Mouse (Mus musculus): ENCODE data around the gene Tmem53. TPM values are rescaled to one million over a fixed set of nuclear protein-coding genes. Genes with fewer than 3 reads are reported as not detected.
A peak's percentile ranks its signal among the peaks of the same experiment; 100 is the strongest.
"Not testable (repeated sequence)": the region's sequence is repeated elsewhere in the genome, so short reads cannot be mapped to it uniquely, and the experiment has no call there.

The Tmem53 gene
- total RNA-seq, 1 experiment = 3.4 TPM

GRCm38 (mm10) chr4:117254672-117255071, 2.9 kb downstream of the Tmem53 start:
- Histone ChIP-seq H3K36me3 (ENCODE audit: control insufficient read depth, insufficient read depth, low read length, poor library complexity, severe bottlenecking) (no peaks in the 10 kb centered on the region), H3K27ac (ENCODE audit: insufficient read depth, low read depth, low read length, poor library complexity, severe bottlenecking) (no peak overlapping the region), H3K9me3 (ENCODE audit: control insufficient read depth, insufficient read depth, low read depth, low read length) (no peaks in the 10 kb centered on the region), H3K4me1 (ENCODE audit: control insufficient read depth in 2 of 2, insufficient read depth in 2 of 2, low read length in 2 of 2, poor library complexity in 1 of 2) (peaks cover 3% of the 10 kb centered on the region in 2 experiments; a peak in 3 of 4 replicates), H3K4me3 (ENCODE audit: insufficient read depth in 1 of 2, low read depth in 1 of 2, low read length in 2 of 2, poor library complexity in 1 of 2, severe bottlenecking in 1 of 2) (no peak overlapping the region), H3K9ac (ENCODE audit: insufficient read depth, low read depth, low read length, poor library complexity, severe bottlenecking) (no peak overlapping the region)
- DNase-seq (ENCODE audit: low read depth, low spot score) = no peak
- TF ChIP-seq MAFK (IDR thresholded peaks at IDR 0.05; ENCODE audit: insufficient read depth, low read depth, low read length) (no peak), HCFC1 (IDR thresholded peaks at IDR 0.05; ENCODE audit: borderline replicate concordance, insufficient read depth, low read length) (no peak), ZNF384 (IDR thresholded peaks at IDR 0.05; ENCODE audit: low read depth, low read length) (no peak), CHD2 (IDR thresholded peaks at IDR 0.05; ENCODE audit: low read depth, low read length) (no peak), ZC3H11A (IDR thresholded peaks at IDR 0.05; ENCODE audit: borderline replicate concordance, low read depth, low read length) (no peak)
- in situ Hi-C loops (cut with MboI; ENCODE audit: low sequenced_read_pairs in 2 of 2, unreplicated experiment in 2 of 2) = no loop called here

- in situ Hi-C loops (cut with MboI; ENCODE audit: low sequenced_read_pairs in 2 of 2, unreplicated experiment in 2 of 2); H3K36me3 ChIP-seq (ENCODE audit: control insufficient read depth, insufficient read depth, low read length, poor library complexity, severe bottlenecking); H3K9ac ChIP-seq (ENCODE audit: insufficient read depth, low read depth, low read length, poor library complexity, severe bottlenecking); H3K4me3 ChIP-seq (ENCODE audit: insufficient read depth in 1 of 2, low read depth in 1 of 2, low read length in 2 of 2, poor library complexity in 1 of 2, severe bottlenecking in 1 of 2); H3K4me1 ChIP-seq (ENCODE audit: control insufficient read depth in 2 of 2, insufficient read depth in 2 of 2, low read length in 2 of 2, poor library complexity in 1 of 2); H3K27ac ChIP-seq (ENCODE audit: insufficient read depth, low read depth, low read length, poor library complexity, severe bottlenecking); H3K9me3 ChIP-seq (ENCODE audit: control insufficient read depth, insufficient read depth, low read depth, low read length); DNase-seq (ENCODE audit: low read depth, low spot score): not testable (repeated sequence)
- 0 out of 2 replicates have a peak, but pooled peaks have one; percentile 7 for TF ChIP-seq ZC3H11A (IDR thresholded peaks at IDR 0.05; ENCODE audit: borderline replicate concordance, low read depth, low read length)
These were observed 8.2 kb downstream of the Tmem53 start for GRCm38 (mm10) chr4:117259909-117260308.

- no peak overlapping the region for H3K9ac ChIP-seq (ENCODE audit: insufficient read depth, low read depth, low read length, poor library complexity, severe bottlenecking)
- no peaks in the 10 kb centered on the region for H3K36me3 ChIP-seq (ENCODE audit: control insufficient read depth, insufficient read depth, low read length, poor library complexity, severe bottlenecking)
- in situ Hi-C loops (cut with MboI; ENCODE audit: low sequenced_read_pairs in 2 of 2, unreplicated experiment in 2 of 2) = no loop called here
- DNase-seq (ENCODE audit: low read depth, low spot score) = no peak
- TF ChIP-seq ZNF384 (IDR thresholded peaks at IDR 0.05; ENCODE audit: low read depth, low read length) = 0 out of 2 replicates have a peak, but pooled peaks have one; percentile 10
- TF ChIP-seq MAFK (IDR thresholded peaks at IDR 0.05; ENCODE audit: insufficient read depth, low read depth, low read length) = no peak
- no peak for TF ChIP-seq HCFC1 (IDR thresholded peaks at IDR 0.05; ENCODE audit: borderline replicate concordance, insufficient read depth, low read length)
- TF ChIP-seq CHD2 (IDR thresholded peaks at IDR 0.05; ENCODE audit: low read depth, low read length) = no peak
- TF ChIP-seq ZC3H11A (IDR thresholded peaks at IDR 0.05; ENCODE audit: borderline replicate concordance, low read depth, low read length) = no peak
- no peak overlapping the region for H3K4me3 ChIP-seq (ENCODE audit: insufficient read depth in 1 of 2, low read depth in 1 of 2, low read length in 2 of 2, poor library complexity in 1 of 2, severe bottlenecking in 1 of 2)
- peaks cover 0 to 6% of the 10 kb centered on the region in 2 experiments; a peak in 1 of 4 replicates for H3K4me1 ChIP-seq (ENCODE audit: control insufficient read depth in 2 of 2, insufficient read depth in 2 of 2, low read length in 2 of 2, poor library complexity in 1 of 2)
- H3K9me3 ChIP-seq (ENCODE audit: control insufficient read depth, insufficient read depth, low read depth, low read length) = no peaks in the 10 kb centered on the region
- H3K27ac ChIP-seq (ENCODE audit: insufficient read depth, low read depth, low read length, poor library complexity, severe bottlenecking) = no peak overlapping the region
These were observed 9.5 kb downstream of the Tmem53 start for GRCm38 (mm10) chr4:117261222-117261621.

- Histone ChIP-seq H3K4me1 (ENCODE audit: control insufficient read depth in 2 of 2, insufficient read depth in 2 of 2, low read length in 2 of 2, poor library complexity in 1 of 2) (peaks cover 0 to 6% of the 10 kb centered on the region in 2 experiments; a peak in 1 of 4 replicates), H3K36me3 (ENCODE audit: control insufficient read depth, insufficient read depth, low read length, poor library complexity, severe bottlenecking) (no peaks in the 10 kb centered on the region), H3K27ac (ENCODE audit: insufficient read depth, low read depth, low read length, poor library complexity, severe bottlenecking) (no peak overlapping the region), H3K9me3 (ENCODE audit: control insufficient read depth, insufficient read depth, low read depth, low read length) (no peaks in the 10 kb centered on the region), H3K9ac (ENCODE audit: insufficient read depth, low read depth, low read length, poor library complexity, severe bottlenecking) (no peak overlapping the region), H3K4me3 (ENCODE audit: insufficient read depth in 1 of 2, low read depth in 1 of 2, low read length in 2 of 2, poor library complexity in 1 of 2, severe bottlenecking in 1 of 2) (no peak overlapping the region)
- DNase-seq (ENCODE audit: low read depth, low spot score) = no peak
- in situ Hi-C loops (cut with MboI; ENCODE audit: low sequenced_read_pairs in 2 of 2, unreplicated experiment in 2 of 2) = no loop called here
- no peak for TF ChIP-seq MAFK (IDR thresholded peaks at IDR 0.05; ENCODE audit: insufficient read depth, low read depth, low read length)
- no peak for TF ChIP-seq ZC3H11A (IDR thresholded peaks at IDR 0.05; ENCODE audit: borderline replicate concordance, low read depth, low read length)
These were observed 10.6 kb downstream of the Tmem53 start for GRCm38 (mm10) chr4:117262101-117262913.

GRCm38 (mm10) chr4:117262987-117263386, 11.2 kb downstream of the Tmem53 start:
- Histone ChIP-seq H3K27ac (ENCODE audit: insufficient read depth, low read depth, low read length, poor library complexity, severe bottlenecking) (no peak overlapping the region), H3K36me3 (ENCODE audit: control insufficient read depth, insufficient read depth, low read length, poor library complexity, severe bottlenecking) (no peaks in the 10 kb centered on the region), H3K4me1 (ENCODE audit: control insufficient read depth in 2 of 2, insufficient read depth in 2 of 2, low read length in 2 of 2, poor library complexity in 1 of 2) (peaks cover 2 to 11% of the 10 kb centered on the region in 2 experiments; a peak in 2 of 4 replicates), H3K9me3 (ENCODE audit: control insufficient read depth, insufficient read depth, low read depth, low read length) (no peaks in the 10 kb centered on the region), H3K4me3 (ENCODE audit: insufficient read depth in 1 of 2, low read depth in 1 of 2, low read length in 2 of 2, poor library complexity in 1 of 2, severe bottlenecking in 1 of 2) (no peak overlapping the region), H3K9ac (ENCODE audit: insufficient read depth, low read depth, low read length, poor library complexity, severe bottlenecking) (no peak overlapping the region)
- DNase-seq (ENCODE audit: low read depth, low spot score) = no peak
- TF ChIP-seq HCFC1 (IDR thresholded peaks at IDR 0.05; ENCODE audit: borderline replicate concordance, insufficient read depth, low read length) (no peak), ZC3H11A (IDR thresholded peaks at IDR 0.05; ENCODE audit: borderline replicate concordance, low read depth, low read length) (no peak)
- in situ Hi-C loops (cut with MboI; ENCODE audit: low sequenced_read_pairs in 2 of 2, unreplicated experiment in 2 of 2) = no loop called here

Measured in ES-E14 (cell line).